Mouse (Mus musculus) spleen, adult 2 months (tissue): ENCODE measurements around the gene Otop2. TPM values are rescaled to one million over a fixed set of nuclear protein-coding genes. Genes with fewer than 3 reads are reported as not detected.

Experiments
- DNase-seq, 2 experiments: peaks; one replicate each; pipeline versions ENCODE4 v3.0.0 to v3.0.0-alpha.2; 2012 to 2021; ENCODE audit warnings: low spot score in 2 of 2, low read depth in 1 of 2
- H3K27ac ChIP-seq: fragments of 200-500 bp; 2 replicates; pipeline ENCODE4 v1.5.1; 2012; ENCODE audit warnings: low read length, inconsistent platforms; ENCODE audit not compliant: insufficient read depth
- H3K27me3 ChIP-seq: fragments of 200-500 bp; 2 replicates; pipeline ENCODE4 v1.6.1; 2012; ENCODE audit warnings: mild to moderate bottlenecking, moderate library complexity, low read length, inconsistent platforms; ENCODE audit not compliant: control insufficient read depth, insufficient read depth
- H3K36me3 ChIP-seq: fragments of 200-500 bp; 2 replicates; pipeline ENCODE4 v1.6.1; 2012; ENCODE audit warnings: mild to moderate bottlenecking, low read length, inconsistent platforms; ENCODE audit not compliant: control insufficient read depth, insufficient read depth
- H3K4me1 ChIP-seq: fragments of 200-500 bp; 2 replicates; pipeline ENCODE4 v1.6.1; 2011; ENCODE audit warnings: inconsistent platforms; ENCODE audit not compliant: control insufficient read depth, insufficient read depth, insufficient read length
- H3K4me3 ChIP-seq: fragments of 200-500 bp; 2 replicates; pipeline ENCODE4 v1.5.1; 2011; ENCODE audit warnings: mild to moderate bottlenecking, inconsistent platforms; ENCODE audit not compliant: insufficient read depth, insufficient read length; ENCODE audit errors: extremely low read depth
- CTCF ChIP-seq: fragments of 200-500 bp; IDR thresholded peaks from 2 replicates; pipeline ENCODE4 v1.5.1; 2011; ENCODE audit warnings: mild to moderate bottlenecking, inconsistent platforms; ENCODE audit not compliant: insufficient read depth, insufficient read length, insufficient replicate concordance; ENCODE audit errors: extremely low read depth
- POLR2A ChIP-seq: fragments of 200-500 bp; IDR thresholded peaks from 2 replicates; pipeline ENCODE4 v1.6.1; 2011; ENCODE audit warnings: low read depth, low read length, inconsistent platforms
- WGBS: fragments of 180-500 bp; shearing (Covaris S2); methylation state at CpG from one replicate; pipeline ENCODE4 v1.1.7; 2018; 5-methylcytosine and 5-hydroxymethylcytosine counted together
- polyA plus RNA-seq: library from polyadenylated mRNA; depleted of rRNA; stranded (reverse); fragments of >200 nt; gene quantifications from 2 replicates; pipeline ENCODE4 v1.2.3, GENCODE M21; 2012

Otop2 gene
- polyA plus RNA-seq, 1 experiment, result not detected

DNA sequence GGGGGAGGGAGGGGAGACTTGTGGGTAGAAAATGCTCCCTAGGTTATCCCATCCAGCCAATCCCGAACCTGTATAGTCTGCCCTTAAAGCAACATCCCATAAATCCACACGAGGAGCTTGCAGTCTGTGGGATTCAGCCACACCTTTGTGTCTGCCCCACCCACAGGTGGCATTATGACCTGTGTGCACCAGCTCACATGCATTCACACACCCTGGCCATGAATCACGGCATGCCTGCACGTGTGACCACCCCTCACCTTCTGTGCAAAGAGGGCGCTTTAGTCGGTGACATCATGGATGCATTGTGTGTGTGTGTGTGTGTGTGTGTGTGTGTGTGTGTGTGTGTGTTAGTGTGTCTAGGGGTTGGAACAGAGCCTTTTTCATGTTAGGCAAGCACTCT is 34.9 kb downstream of the Otop2 start:
- TF ChIP-seq CTCF (no peak), POLR2A (no peak)
- Histone ChIP-seq H3K36me3 (no peaks in the 10 kb centered on the region), H3K4me3 (no peak overlapping the region), H3K27me3 (0 out of 2 replicates have a peak, but pooled peaks cover 1% of the 10 kb centered on the region), H3K4me1 (0 out of 2 replicates have a peak, but pooled peaks cover 6% of the 10 kb centered on the region), H3K27ac (no peak overlapping the region)
- 75% methylated on average over 6 of the region's 6 CpGs for whole genome bisulfite sequencing
- DNase-seq, result no peak

DNA sequence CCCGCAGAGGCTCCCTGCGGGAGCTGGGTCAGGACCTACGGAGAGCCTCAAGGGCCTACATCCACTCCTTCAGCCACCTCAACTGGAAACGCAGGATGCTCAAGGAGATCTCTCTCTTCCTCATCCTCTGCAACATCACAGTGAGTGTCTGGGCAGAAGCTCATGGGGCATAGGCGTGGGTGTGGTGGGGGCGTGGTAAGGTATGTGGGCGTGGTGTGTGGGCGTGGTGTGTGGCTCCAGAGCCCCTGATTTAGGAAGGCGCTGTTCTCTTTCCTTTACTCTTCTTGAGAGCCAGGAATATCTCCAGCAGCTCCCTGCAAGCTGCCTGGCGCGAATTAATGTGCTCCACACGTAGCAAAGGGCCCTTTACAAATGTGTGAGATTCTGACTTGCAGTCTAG is 38.0 kb downstream of the Otop2 start:
- Histone ChIP-seq H3K27me3 (no peaks in the 10 kb centered on the region), H3K27ac (no peak overlapping the region), H3K4me1 (no peaks in the 10 kb centered on the region), H3K4me3 (no peak overlapping the region), H3K36me3 (no peaks in the 10 kb centered on the region)
- no peak for TF ChIP-seq POLR2A
- TF ChIP-seq CTCF, result no peak
- DNase-seq, result no peak
- 20% methylated on average over 12 of the region's 12 CpGs for WGBS

DNA sequence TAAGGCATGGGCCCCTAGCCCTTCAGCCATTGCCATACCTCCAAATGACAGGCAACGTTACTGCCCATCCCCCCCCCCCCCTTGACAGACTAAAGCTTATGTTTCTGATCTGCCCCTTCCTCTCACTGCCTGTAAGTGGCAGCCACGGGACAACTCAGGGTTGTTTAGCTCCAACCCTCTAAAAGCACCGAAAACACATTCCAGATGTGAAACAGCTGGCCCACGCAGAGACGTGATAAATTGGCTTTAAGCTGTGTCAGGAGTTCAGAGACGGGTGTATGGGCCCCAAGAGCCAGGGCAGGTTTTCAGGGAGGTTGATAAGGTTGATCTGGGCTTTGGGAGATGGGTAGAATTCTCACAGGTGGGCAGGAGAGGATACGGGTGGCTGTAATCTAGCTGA is 38.6 kb downstream of the Otop2 start:
- no peak for TF ChIP-seq CTCF
- no peak for TF ChIP-seq POLR2A
- Histone ChIP-seq H3K4me3 (no peak overlapping the region), H3K27ac (no peak overlapping the region), H3K36me3 (no peaks in the 10 kb centered on the region), H3K27me3 (no peaks in the 10 kb centered on the region), H3K4me1 (no peaks in the 10 kb centered on the region)
- DNase-seq, result no peak
- WGBS, result 41% methylated on average over 7 of the region's 7 CpGs

DNA sequence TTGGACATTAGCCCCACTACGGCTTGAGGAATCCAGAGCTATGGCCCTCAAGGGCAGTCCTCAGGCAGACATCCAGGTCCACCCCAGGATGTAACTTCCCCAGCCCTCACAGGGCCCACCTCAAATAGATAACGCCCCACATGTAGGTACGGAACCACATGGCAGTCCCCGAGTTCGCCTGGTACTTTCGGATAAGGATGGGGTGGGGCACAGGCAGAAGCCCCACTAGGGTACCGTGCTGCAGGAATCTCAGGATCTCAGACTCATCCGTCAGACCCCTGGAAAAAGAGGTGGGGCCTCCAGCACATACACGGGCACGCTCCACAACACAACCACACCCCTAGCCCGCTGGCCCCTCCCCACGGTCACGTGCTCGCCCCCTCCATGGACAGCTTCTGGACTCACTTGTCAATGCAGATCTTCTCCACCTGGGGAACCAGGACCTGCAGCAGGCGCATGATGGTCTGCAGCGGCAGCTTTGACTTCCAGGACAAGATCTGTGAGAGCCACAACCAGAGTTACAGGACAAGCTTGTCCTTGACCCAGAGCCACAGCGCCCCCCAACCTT is 41.8 kb downstream of the Otop2 start:
- 81% methylated on average over 17 of the region's 17 CpGs for WGBS
- H3K4me1 ChIP-seq, result no peaks in the 10 kb centered on the region
- TF ChIP-seq CTCF (no peak), POLR2A (no peak)
- H3K27ac ChIP-seq, result no peak overlapping the region
- H3K4me3 ChIP-seq, result no peak overlapping the region
- no peak for DNase-seq
- no peaks in the 10 kb centered on the region for H3K27me3 ChIP-seq
- H3K36me3 ChIP-seq, result no peaks in the 10 kb centered on the region

DNA sequence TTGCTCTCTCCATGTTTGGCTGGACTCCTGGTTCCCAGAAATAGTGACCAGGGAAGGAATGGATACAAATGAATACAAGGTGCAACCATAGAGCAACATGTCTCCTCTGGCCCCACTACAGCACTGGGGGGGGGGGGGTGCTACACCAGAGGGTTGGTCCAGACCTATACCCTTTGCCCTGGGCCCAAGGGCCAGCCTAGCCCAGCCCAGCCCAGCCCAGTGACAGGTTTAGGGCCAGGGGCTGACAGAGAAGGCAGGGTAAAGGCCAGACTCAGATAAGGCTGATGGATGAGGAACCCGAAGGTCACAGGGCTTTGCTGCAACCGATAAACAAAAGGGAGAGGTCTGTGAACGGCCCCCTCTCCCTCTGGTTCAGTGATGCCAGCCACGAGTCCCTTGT is 43.0 kb downstream of the Otop2 start:
- DNase-seq, result no peak
- H3K27me3 ChIP-seq, result no peaks in the 10 kb centered on the region

DNA sequence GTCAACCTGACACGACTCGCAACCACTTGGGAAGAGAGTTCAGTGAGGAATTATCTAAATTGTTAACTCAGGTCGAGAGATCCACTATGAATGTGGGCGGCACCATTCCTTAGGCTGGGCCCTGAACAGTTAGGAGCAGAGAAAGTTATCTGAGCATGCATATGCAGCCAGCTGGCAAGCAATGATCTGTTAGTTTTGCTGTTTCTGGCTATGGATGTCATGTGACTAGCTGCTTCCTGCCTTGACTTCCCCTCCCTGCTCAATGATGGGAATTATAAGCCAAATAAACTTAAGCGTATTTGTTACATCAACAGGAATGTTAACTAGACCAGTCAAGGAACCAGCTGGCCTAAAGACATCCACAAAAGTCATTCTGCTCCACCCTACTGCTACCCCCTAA is 46.4 kb downstream of the Otop2 start:
- H3K4me1 ChIP-seq, result no peaks in the 10 kb centered on the region
- no peak overlapping the region for H3K4me3 ChIP-seq
- TF ChIP-seq POLR2A (no peak), CTCF (no peak)
- no peak overlapping the region for H3K27ac ChIP-seq
- 88% methylated on average over 5 of the region's 5 CpGs for WGBS
- H3K36me3 ChIP-seq, result no peaks in the 10 kb centered on the region
- H3K27me3 ChIP-seq, result no peaks in the 10 kb centered on the region
- no peak for DNase-seq

More for the DNA sequence above, 43.0 kb downstream of the Otop2 start:
- Histone ChIP-seq H3K4me1 (no peaks in the 10 kb centered on the region), H3K36me3 (no peaks in the 10 kb centered on the region), H3K27ac (no peak overlapping the region), H3K4me3 (no peak overlapping the region)
- 76% methylated on average over 4 of the region's 4 CpGs for WGBS
- TF ChIP-seq CTCF, result no peak
- TF ChIP-seq POLR2A, result no peak

DNA sequence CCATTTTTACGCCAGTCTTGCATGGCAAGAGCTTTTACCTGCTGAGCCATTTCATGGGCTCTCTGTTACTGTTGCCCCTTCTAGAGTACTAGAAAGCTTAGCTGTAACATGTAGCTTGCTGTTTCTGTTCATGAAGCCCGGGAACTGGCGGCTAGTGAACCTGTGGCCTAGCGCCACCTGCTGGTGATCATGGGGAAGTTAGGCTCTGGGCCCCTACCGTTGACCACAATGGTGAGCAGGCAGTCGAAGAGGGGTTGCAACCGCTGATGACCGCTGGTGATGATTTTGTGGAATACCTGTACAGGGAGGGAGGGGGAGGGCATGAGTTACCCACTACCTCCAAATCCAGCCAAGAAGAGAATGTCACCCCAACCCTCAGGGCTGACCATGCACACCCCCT is 47.2 kb downstream of the Otop2 start:
- WGBS, result 14% methylated on average over 8 of the region's 8 CpGs
- TF ChIP-seq POLR2A (no peak), CTCF (peak; percentile 90; the same call in 1 of the 2 replicates)
- H3K27me3 ChIP-seq, result no peaks in the 10 kb centered on the region
- no peaks in the 10 kb centered on the region for H3K36me3 ChIP-seq
- no peaks in the 10 kb centered on the region for H3K4me1 ChIP-seq
- no peak overlapping the region for H3K4me3 ChIP-seq
- no peak overlapping the region for H3K27ac ChIP-seq
- peak; percentile 33 to 54 for DNase-seq

DNA sequence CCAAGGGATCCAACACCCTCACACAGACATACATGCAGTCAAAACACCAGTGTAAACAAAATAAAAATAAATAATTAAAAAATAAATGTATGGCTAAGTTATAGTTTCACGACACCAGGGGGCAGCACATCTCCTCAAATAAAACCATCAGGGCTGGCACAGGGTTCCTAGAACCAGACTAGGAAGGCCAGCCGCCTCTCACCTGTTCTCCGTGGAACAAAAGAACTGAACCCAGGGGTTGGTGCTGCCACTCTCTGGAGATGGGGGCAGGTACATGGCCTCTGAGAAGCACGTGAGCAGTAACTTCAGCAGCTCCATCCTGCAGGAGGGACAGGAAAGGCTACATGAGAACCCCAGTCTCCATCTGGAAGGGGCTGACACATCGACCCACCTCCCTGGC is 51.5 kb downstream of the Otop2 start:
- no peaks in the 10 kb centered on the region for H3K27me3 ChIP-seq
- peak; percentile 53 to 57 for DNase-seq
- H3K4me3 ChIP-seq, result no peak overlapping the region
- no peaks in the 10 kb centered on the region for H3K4me1 ChIP-seq
- no peaks in the 10 kb centered on the region for H3K36me3 ChIP-seq
- 16% methylated on average over 5 of the region's 5 CpGs for WGBS
- H3K27ac ChIP-seq, result no peak overlapping the region
- TF ChIP-seq CTCF, result no peak
- no peak for TF ChIP-seq POLR2A
